Mouse (Mus musculus) spleen, embryonic (tissue): ENCODE measurements around the gene Asrgl1.

Experiments used
- CTCF ChIA-PET: fragments of 350-600 bp; sonication (Branson Sonifier 250); formaldehyde crosslinking; loops from one replicate; lab custom pipeline; 2022; lab: Charles Lee

The Asrgl1 gene

GRCm38 (mm10) chr19:9073776-9074411 is 61.5 kb downstream of the Asrgl1 start:
- CTCF ChIA-PET: no interaction called here

- CTCF ChIA-PET: interaction anchor here (0.7 kb wide), 2 partner anchors 14 to 886 kb away, joined by 3 read pairs; no protein-coding TSS in a partner anchor
These were observed 63.3 kb downstream of the Asrgl1 start for GRCm38 (mm10) chr19:9072157-9072530.

GRCm38 (mm10) chr19:9071456-9072156 is 63.8 kb downstream of the Asrgl1 start:
- CTCF ChIA-PET: interaction anchor here (0.7 kb wide), 1 partner anchor 14 kb away, joined by 3 read pairs; no protein-coding TSS in a partner anchor

GRCm38 (mm10) chr19:9070316-9070715 is 65.1 kb downstream of the Asrgl1 start:
- CTCF ChIA-PET: no interaction called here

GRCm38 (mm10) chr19:9069687-9070307 is 65.6 kb downstream of the Asrgl1 start:
- CTCF ChIA-PET: no interaction called here

- CTCF ChIA-PET: interaction anchor here (0.6 to 1.1 kb wide), 2 partner anchors 13 to 37 kb away, joined by 3 read pairs; no protein-coding TSS in a partner anchor
These were observed 68.1 kb downstream of the Asrgl1 start for GRCm38 (mm10) chr19:9067292-9067691.

- CTCF ChIA-PET: no interaction called here
These were observed 69.5 kb downstream of the Asrgl1 start for GRCm38 (mm10) chr19:9065621-9066561.

GRCm38 (mm10) chr19:9063831-9064230 is 71.6 kb downstream of the Asrgl1 start:
- CTCF ChIA-PET: interaction anchor here (1.1 kb wide), 1 partner anchor 276 kb away, joined by 3 read pairs; no protein-coding TSS in a partner anchor

- CTCF ChIA-PET: interaction anchor here (0.7 to 1.1 kb wide), 2 partner anchors 70 to 275 kb away, joined by 3 to 7 read pairs; no protein-coding TSS in a partner anchor
These were observed 72.6 kb downstream of the Asrgl1 start for GRCm38 (mm10) chr19:9062822-9063221.

GRCm38 (mm10) chr19:9061221-9061893 is 74.1 kb downstream of the Asrgl1 start:
- CTCF ChIA-PET: interaction anchor here (0.5 kb wide), 1 partner anchor 20 kb away, joined by 3 read pairs; no protein-coding TSS in a partner anchor

GRCm38 (mm10) chr19:9060103-9060502 is 75.3 kb downstream of the Asrgl1 start:
- CTCF ChIA-PET: interaction anchor here (0.7 kb wide), 1 partner anchor 115 kb away, joined by 6 read pairs; no protein-coding TSS in a partner anchor
